Mouse (Mus musculus): ENCODE measurements around the gene Kdelr2. TPM values are rescaled to one million over a fixed set of nuclear protein-coding genes. Genes with fewer than 3 reads are reported as not detected.

Gene Kdelr2
- polyA plus RNA-seq, 1 experiment from 2014 or later: 254 TPM

DNA sequence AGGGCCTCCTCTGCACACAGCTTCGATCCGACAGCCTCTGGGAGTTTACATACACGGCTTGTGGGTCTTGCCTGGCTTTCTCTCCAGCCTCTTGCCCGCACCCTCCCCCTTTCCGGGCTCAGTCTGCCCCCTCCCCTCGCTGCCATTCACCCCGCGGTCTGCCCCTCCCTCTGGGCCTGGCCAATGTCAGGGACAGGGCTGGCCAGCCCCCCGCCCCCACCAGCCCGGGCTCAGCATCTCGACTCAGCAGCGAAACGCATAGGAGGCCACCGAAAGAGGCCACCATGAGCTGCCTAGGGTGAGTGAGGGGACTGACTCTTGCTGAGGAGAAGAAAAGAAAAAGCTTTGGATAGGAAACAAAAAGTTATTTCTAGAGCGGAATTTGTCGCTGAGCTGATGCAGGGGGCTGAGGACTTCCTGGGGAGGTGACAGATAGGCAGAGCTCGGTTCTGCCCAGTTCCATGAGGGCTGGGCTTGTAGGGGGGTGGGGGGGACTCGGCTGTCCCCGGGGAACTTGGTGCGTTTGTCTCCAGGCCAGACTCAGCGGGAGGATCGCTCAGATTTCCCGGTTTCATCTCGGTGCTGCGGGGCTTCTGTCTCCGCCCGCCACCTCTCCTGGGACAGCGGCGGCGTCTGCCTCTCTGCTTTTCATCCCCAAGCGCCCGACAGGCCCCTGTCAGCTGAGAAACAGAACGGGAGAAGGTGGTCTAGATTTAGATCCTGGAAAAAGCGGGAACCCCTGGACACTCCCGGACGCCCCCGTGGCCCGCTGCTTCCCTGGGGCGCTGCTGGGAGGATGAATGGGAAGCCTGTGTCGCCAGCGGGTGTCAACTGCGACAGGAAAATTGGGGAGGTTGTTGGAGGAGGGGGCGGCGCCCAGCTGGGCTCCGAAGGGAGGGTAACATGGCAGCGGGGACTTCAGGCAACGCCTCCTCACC, 39.7 kb upstream of the Kdelr2 start:
- ATAC-seq (ENCODE audit: insufficient number of reproducible peaks, insufficient read depth, low FRiP score, low read depth): peak; percentile 57; the same call in 1 of the 2 replicates
- WGBS: 0% methylated on average over 47 of the region's 47 CpGs
- H3K9me3 ChIP-seq (ENCODE audit: control insufficient read depth, low read length): no peaks in the 10 kb centered on the region
- H3K36me3 ChIP-seq (ENCODE audit: control insufficient read depth, insufficient read depth, low read length): no peaks in the 10 kb centered on the region
- peak overlapping the region; percentile 43 to 52 for H3K4me3 ChIP-seq (ENCODE audit: control insufficient read depth in 1 of 2, insufficient read depth in 1 of 2, low read depth in 1 of 2, low read length in 2 of 2)
- peaks cover 26% of the 10 kb centered on the region for H3K27me3 ChIP-seq (ENCODE audit: control insufficient read depth, insufficient read depth, low read length)
- H3K27ac ChIP-seq (replicated peaks in 1 of 2; ENCODE audit: control insufficient read depth in 1 of 2, insufficient read depth in 1 of 2, low read depth in 2 of 2, low read length in 2 of 2): no peak overlapping the region
- peaks cover 2 to 10% of the 10 kb centered on the region in 2 experiments; a peak in 2 of 4 replicates for H3K4me1 ChIP-seq (ENCODE audit: control insufficient read depth in 2 of 2, insufficient read depth in 2 of 2, low read length in 2 of 2)
- peak overlapping the region; percentile 68 for H3K9ac ChIP-seq (ENCODE audit: low read length)
- H3K4me2 ChIP-seq (ENCODE audit: low read length): peak overlapping the region; percentile 96

DNA sequence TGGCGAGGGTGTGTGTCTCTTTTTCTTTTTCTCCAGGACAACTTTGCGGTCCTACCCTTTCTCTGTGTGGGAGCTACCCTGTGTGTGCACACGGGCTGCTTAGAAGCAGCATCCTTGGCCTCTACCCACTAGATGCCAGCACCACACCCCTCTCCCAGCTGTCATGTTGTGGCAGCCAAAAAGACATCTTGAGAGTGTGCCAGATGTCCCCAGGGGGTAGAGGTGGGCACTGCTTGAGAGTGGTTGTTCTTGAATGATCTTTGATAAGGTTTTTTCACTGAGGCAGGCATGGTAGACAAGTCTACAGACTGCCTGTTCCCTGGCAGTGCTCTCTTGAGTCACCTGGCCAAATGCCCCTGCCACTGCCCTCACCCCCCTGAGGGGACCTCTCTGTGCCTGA, 35.7 kb upstream of the Kdelr2 start:
- peaks cover 2 to 21% of the 10 kb centered on the region in 2 experiments; a peak in 3 of 4 replicates for H3K4me1 ChIP-seq (ENCODE audit: control insufficient read depth in 2 of 2, insufficient read depth in 2 of 2, low read length in 2 of 2)
- H3K9me3 ChIP-seq (ENCODE audit: control insufficient read depth, low read length): no peaks in the 10 kb centered on the region
- no peak overlapping the region for H3K9ac ChIP-seq (ENCODE audit: low read length)
- ATAC-seq (ENCODE audit: insufficient number of reproducible peaks, insufficient read depth, low FRiP score, low read depth): no peak
- H3K27ac ChIP-seq (replicated peaks in 1 of 2; ENCODE audit: control insufficient read depth in 1 of 2, insufficient read depth in 1 of 2, low read depth in 2 of 2, low read length in 2 of 2): no peak overlapping the region
- 75% methylated on average over 3 of the region's 3 CpGs for WGBS
- no peak overlapping the region for H3K4me3 ChIP-seq (ENCODE audit: control insufficient read depth in 1 of 2, insufficient read depth in 1 of 2, low read depth in 1 of 2, low read length in 2 of 2)
- peaks cover 61% of the 10 kb centered on the region for H3K27me3 ChIP-seq (ENCODE audit: control insufficient read depth, insufficient read depth, low read length)
- H3K4me2 ChIP-seq (ENCODE audit: low read length): no peak overlapping the region
- H3K36me3 ChIP-seq (ENCODE audit: control insufficient read depth, insufficient read depth, low read length): no peaks in the 10 kb centered on the region

DNA sequence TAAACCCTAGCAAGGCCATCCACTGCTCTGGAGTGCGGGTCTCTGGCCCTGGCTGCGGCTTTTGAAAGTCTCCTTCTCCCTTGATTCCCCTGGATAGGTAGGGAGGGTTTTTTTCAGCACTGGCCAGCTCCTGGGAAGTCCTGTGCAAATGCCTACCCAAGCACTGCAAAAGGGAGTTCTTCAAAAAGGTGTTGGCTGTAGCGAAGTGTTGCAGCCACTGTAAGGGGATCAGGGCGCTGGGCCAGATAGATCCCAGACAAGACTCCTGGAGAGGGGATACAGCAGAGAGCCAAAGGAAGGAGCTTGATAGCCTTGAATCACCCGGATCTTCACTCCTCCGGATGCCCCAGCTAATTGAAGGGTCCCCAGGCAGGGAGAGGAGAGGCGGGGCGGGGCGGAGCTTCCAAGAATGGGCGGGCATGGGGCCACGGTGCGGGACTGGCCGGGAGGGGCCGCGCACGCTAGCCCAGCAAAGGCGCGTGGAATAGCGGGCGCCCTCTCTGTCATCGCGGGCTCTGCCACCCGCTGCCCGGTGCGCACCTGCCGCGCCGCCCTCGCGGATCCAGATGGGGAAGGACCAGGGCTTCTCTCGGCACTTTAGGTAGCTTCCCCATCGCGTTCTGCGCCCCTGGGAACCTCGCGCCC, 33.9 kb upstream of the Kdelr2 start:
- H3K9ac ChIP-seq (ENCODE audit: low read length): no peak overlapping the region
- peak overlapping the region; percentile 46 for H3K4me2 ChIP-seq (ENCODE audit: low read length)
- no peak for ATAC-seq (ENCODE audit: insufficient number of reproducible peaks, insufficient read depth, low FRiP score, low read depth)
- 2% methylated on average over 33 of the region's 36 CpGs for WGBS
- no peaks in the 10 kb centered on the region for H3K36me3 ChIP-seq (ENCODE audit: control insufficient read depth, insufficient read depth, low read length)
- peaks cover 0 to 13% of the 10 kb centered on the region in 2 experiments; a peak in 2 of 4 replicates for H3K4me1 ChIP-seq (ENCODE audit: control insufficient read depth in 2 of 2, insufficient read depth in 2 of 2, low read length in 2 of 2)
- no peaks in the 10 kb centered on the region for H3K9me3 ChIP-seq (ENCODE audit: control insufficient read depth, low read length)
- peak overlapping the region in 1 of 2 experiments; percentile 20; a peak in 2 of 4 replicates for H3K4me3 ChIP-seq (ENCODE audit: control insufficient read depth in 1 of 2, insufficient read depth in 1 of 2, low read depth in 1 of 2, low read length in 2 of 2)
- H3K27me3 ChIP-seq (ENCODE audit: control insufficient read depth, insufficient read depth, low read length): peaks cover 79% of the 10 kb centered on the region
- H3K27ac ChIP-seq (replicated peaks in 1 of 2; ENCODE audit: control insufficient read depth in 1 of 2, insufficient read depth in 1 of 2, low read depth in 2 of 2, low read length in 2 of 2): no peak overlapping the region

DNA sequence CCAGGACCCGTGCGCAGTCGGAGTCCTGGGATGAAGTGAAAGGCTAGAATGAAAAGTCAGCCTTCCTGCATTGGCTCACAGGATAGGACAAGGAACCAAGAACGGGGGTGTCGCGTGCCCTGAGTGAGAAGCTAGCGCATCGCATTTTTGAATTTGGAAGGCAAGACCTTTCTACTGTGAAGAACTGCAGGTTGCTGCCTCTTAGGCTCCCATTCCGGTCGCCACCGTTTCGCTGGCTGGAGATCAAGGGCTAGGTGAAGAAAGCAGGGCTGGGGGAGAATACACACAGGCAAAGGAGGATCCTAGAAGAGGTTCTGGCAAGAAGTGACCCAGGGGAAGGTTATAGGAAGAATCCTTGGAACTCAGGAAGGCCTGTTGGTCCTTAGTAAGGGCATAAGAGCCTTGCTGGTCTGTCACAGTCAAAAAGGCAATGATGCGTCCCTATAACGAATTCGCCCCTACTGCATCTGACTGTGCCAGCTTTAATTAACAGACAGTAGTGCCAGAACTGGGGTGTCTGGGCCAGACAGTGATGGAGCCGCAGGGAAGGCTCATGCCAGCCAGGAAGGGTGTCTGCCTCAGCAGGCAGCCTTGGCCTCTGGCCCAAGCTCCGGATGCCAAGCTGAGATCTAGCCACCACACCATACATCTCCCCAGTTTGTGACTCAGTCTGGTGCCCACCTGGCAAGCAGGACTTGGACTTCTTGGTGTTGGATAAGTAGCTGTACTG, 33.1 kb upstream of the Kdelr2 start:
- no peak for ATAC-seq (ENCODE audit: insufficient number of reproducible peaks, insufficient read depth, low FRiP score, low read depth)
- Histone ChIP-seq H3K27me3 (ENCODE audit: control insufficient read depth, insufficient read depth, low read length) (peaks cover 80% of the 10 kb centered on the region), H3K4me3 (ENCODE audit: control insufficient read depth in 1 of 2, insufficient read depth in 1 of 2, low read depth in 1 of 2, low read length in 2 of 2) (peak overlapping the region in 1 of 2 experiments; percentile 20; a peak in 1 of 4 replicates), H3K4me2 (ENCODE audit: low read length) (no peak overlapping the region), H3K9me3 (ENCODE audit: control insufficient read depth, low read length) (no peaks in the 10 kb centered on the region), H3K36me3 (ENCODE audit: control insufficient read depth, insufficient read depth, low read length) (no peaks in the 10 kb centered on the region), H3K9ac (ENCODE audit: low read length) (no peak overlapping the region), H3K27ac (replicated peaks in 1 of 2; ENCODE audit: control insufficient read depth in 1 of 2, insufficient read depth in 1 of 2, low read depth in 2 of 2, low read length in 2 of 2) (no peak overlapping the region), H3K4me1 (ENCODE audit: control insufficient read depth in 2 of 2, insufficient read depth in 2 of 2, low read length in 2 of 2) (peaks cover 0 to 13% of the 10 kb centered on the region in 2 experiments; a peak in 3 of 4 replicates)
- WGBS: 29% methylated on average over 17 of the region's 17 CpGs

DNA sequence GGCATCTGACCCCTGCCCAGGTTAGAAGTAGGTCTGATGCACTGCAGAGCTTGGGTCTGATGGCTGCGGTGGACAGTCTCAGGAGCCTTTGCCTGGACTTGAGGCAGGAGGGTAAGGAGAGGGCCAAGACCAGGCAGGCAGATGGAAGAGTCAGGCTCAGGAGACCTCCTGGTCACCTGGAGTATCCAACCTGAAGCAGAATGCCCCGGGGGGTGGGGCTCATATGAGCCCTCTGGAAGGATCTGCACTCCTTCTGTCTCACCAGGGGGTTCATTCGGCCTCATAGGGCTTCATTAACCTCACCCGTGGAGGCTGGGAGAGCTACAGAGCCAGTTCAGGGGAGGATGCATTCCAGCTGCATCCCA, 32.5 kb upstream of the Kdelr2 start:
- H3K4me1 ChIP-seq (ENCODE audit: control insufficient read depth in 2 of 2, insufficient read depth in 2 of 2, low read length in 2 of 2): peaks cover 0 to 13% of the 10 kb centered on the region in 2 experiments; a peak in 3 of 4 replicates
- no peak overlapping the region for H3K27ac ChIP-seq (replicated peaks in 1 of 2; ENCODE audit: control insufficient read depth in 1 of 2, insufficient read depth in 1 of 2, low read depth in 2 of 2, low read length in 2 of 2)
- no peak overlapping the region for H3K9ac ChIP-seq (ENCODE audit: low read length)
- H3K4me2 ChIP-seq (ENCODE audit: low read length): no peak overlapping the region
- H3K27me3 ChIP-seq (ENCODE audit: control insufficient read depth, insufficient read depth, low read length): peaks cover 80% of the 10 kb centered on the region
- ATAC-seq (ENCODE audit: insufficient number of reproducible peaks, insufficient read depth, low FRiP score, low read depth): no peak
- WGBS: 44% methylated on average over 4 of the region's 4 CpGs
- H3K9me3 ChIP-seq (ENCODE audit: control insufficient read depth, low read length): no peaks in the 10 kb centered on the region
- H3K4me3 ChIP-seq (ENCODE audit: control insufficient read depth in 1 of 2, insufficient read depth in 1 of 2, low read depth in 1 of 2, low read length in 2 of 2): no peak overlapping the region
- H3K36me3 ChIP-seq (ENCODE audit: control insufficient read depth, insufficient read depth, low read length): no peaks in the 10 kb centered on the region

DNA sequence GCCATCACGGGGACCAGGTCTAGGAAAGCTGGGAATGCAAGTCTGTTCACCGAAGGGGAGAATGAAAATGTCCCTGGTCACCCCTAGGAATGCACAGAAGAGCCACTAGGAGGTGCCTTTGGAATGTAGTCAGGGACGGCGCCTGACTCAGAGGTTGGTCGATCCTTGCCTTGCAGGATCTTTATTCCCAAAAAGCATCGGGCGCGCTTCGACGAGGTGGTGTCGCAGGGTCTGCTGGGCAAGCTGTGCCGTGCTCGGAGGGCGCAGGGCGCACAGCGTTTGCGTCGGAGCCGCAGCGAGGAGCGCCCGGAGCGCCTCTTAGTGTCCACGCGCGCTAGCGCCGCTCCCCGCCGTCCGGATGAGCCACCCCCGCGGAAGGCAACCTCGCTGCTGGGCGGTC, 30.8 kb upstream of the Kdelr2 start:
- H3K27ac ChIP-seq (replicated peaks in 1 of 2; ENCODE audit: control insufficient read depth in 1 of 2, insufficient read depth in 1 of 2, low read depth in 2 of 2, low read length in 2 of 2): no peak overlapping the region
- H3K27me3 ChIP-seq (ENCODE audit: control insufficient read depth, insufficient read depth, low read length): peaks cover 74% of the 10 kb centered on the region
- no peak for ATAC-seq (ENCODE audit: insufficient number of reproducible peaks, insufficient read depth, low FRiP score, low read depth)
- H3K4me2 ChIP-seq (ENCODE audit: low read length): peak overlapping the region; percentile 67
- peaks cover 0 to 13% of the 10 kb centered on the region in 2 experiments; a peak in 3 of 4 replicates for H3K4me1 ChIP-seq (ENCODE audit: control insufficient read depth in 2 of 2, insufficient read depth in 2 of 2, low read length in 2 of 2)
- H3K4me3 ChIP-seq (ENCODE audit: control insufficient read depth in 1 of 2, insufficient read depth in 1 of 2, low read depth in 1 of 2, low read length in 2 of 2): peak overlapping the region; percentile 37 to 38
- H3K9me3 ChIP-seq (ENCODE audit: control insufficient read depth, low read length): no peaks in the 10 kb centered on the region
- under 1% methylated on average over 35 of the region's 35 CpGs for WGBS
- H3K36me3 ChIP-seq (ENCODE audit: control insufficient read depth, insufficient read depth, low read length): no peaks in the 10 kb centered on the region
- H3K9ac ChIP-seq (ENCODE audit: low read length): no peak overlapping the region

DNA sequence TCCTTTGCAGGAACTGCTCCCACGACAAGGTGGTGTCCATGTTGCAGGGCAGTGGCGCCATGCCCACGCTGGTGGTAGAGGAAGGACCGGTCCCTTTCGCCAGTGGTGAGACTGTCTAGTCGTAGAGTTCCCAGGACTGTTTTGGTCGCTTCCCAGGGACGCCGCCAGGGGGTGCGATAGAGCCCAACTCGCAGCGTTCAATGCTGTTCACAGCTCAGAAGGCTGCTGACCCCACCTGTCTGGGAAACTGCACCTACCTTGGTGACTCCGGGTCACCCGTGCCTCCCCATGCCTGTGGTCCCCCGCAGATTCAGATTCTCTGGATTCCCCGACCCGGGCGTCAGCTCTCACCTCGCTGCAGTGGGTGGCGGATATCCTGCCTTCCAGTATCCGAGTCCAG, 28.4 kb upstream of the Kdelr2 start:
- ATAC-seq (ENCODE audit: insufficient number of reproducible peaks, insufficient read depth, low FRiP score, low read depth): no peak; the same call in 1 of the 2 replicates
- no peak overlapping the region for H3K9ac ChIP-seq (ENCODE audit: low read length)
- H3K4me2 ChIP-seq (ENCODE audit: low read length): peak overlapping the region; percentile 53
- no peak overlapping the region for H3K27ac ChIP-seq (replicated peaks in 1 of 2; ENCODE audit: control insufficient read depth in 1 of 2, insufficient read depth in 1 of 2, low read depth in 2 of 2, low read length in 2 of 2)
- H3K36me3 ChIP-seq (ENCODE audit: control insufficient read depth, insufficient read depth, low read length): no peaks in the 10 kb centered on the region
- H3K9me3 ChIP-seq (ENCODE audit: control insufficient read depth, low read length): no peaks in the 10 kb centered on the region
- H3K4me3 ChIP-seq (ENCODE audit: control insufficient read depth in 1 of 2, insufficient read depth in 1 of 2, low read depth in 1 of 2, low read length in 2 of 2): peak overlapping the region in 1 of 2 experiments; percentile 7; a peak in 1 of 4 replicates
- 8% methylated on average over 21 of the region's 21 CpGs for WGBS
- H3K4me1 ChIP-seq (ENCODE audit: control insufficient read depth in 2 of 2, insufficient read depth in 2 of 2, low read length in 2 of 2): peaks cover 0 to 7% of the 10 kb centered on the region in 2 experiments; a peak in 3 of 4 replicates
- H3K27me3 ChIP-seq (ENCODE audit: control insufficient read depth, insufficient read depth, low read length): peaks cover 50% of the 10 kb centered on the region

All from heart, embryonic 14.5 days (tissue).